Mouse (Mus musculus) adrenal gland, postnatal 10 days (tissue): ENCODE results near the gene Imp3. TPM values are rescaled to one million over a fixed set of nuclear protein-coding genes. Genes with fewer than 3 reads are reported as not detected.
"Not testable (repeated sequence)": the region's sequence is repeated elsewhere in the genome, so short reads cannot be mapped to it uniquely, and the experiment has no call there.

Experiments
- DNase-seq: peaks from one replicate; pipeline ENCODE4 v3.0.0; 2021; ENCODE audit warnings: mixed read lengths
- long read RNA-seq, 2 experiments: library from polyadenylated mRNA; stranded (forward); transcript quantifications; one replicate each; pipeline ENCODE4 v2.0.0; 2021
- total RNA-seq, 2 experiments: library from RNA; stranded (reverse); gene quantifications; 2 replicates each; pipeline ENCODE4 v1.2.3; 2021

Imp3 gene
- 10 to 100 TPM; 84.4 to 87.6 TPM for total RNA-seq
- long read RNA-seq, experiment 1, transcript Imp3-201 (1 exons, 924 nt): major isoform, 111 of 111 reads
- long read RNA-seq, experiment 1, partial matches to known transcripts: 0 of 111 reads
- long read RNA-seq, experiment 1, other reads (novel, unspliced or antisense): 0 of 111 reads
- long read RNA-seq, experiment 2, transcript Imp3-201 (1 exons, 924 nt): major isoform, 44 of 45 reads
- long read RNA-seq, experiment 2, partial matches to known transcripts: 0 of 45 reads
- long read RNA-seq, experiment 2, other reads (novel, unspliced or antisense): 1 of 45 reads

GRCm38 (mm10) chr9:56937223-56938160 is at the start of gene Imp3:
TSS of gene Imp3 (plus strand) at chr9:56937475.
- peak; percentile 90 for DNase-seq

GRCm38 (mm10) chr9:56887581-56887980 is 49.7 kb upstream of the Imp3 start:
- DNase-seq: no peak

DNA sequence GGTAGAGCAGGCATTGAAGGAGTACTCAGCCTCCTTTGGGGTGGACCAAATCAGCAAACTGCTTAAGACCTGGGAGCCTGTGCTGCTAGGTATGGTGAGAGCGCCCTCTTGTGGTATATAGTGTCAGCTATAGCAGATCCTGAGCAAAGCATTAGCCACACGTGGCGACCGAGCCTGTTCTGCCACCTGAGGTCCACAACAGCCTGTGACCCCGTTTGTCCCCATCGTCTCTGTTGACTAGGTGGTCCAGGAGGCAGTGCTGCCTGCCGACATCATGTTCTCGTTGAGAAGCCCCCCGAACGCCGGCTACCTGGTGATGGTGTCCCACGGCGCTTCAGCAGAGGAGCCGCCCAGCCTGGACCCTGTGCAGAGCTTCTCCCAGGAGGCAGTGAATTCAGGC is 47.5 kb upstream of the Imp3 start:
- DNase-seq: peak; percentile 82

GRCm38 (mm10) chr9:56890522-56891250 is 46.6 kb upstream of the Imp3 start:
- no peak for DNase-seq

DNA sequence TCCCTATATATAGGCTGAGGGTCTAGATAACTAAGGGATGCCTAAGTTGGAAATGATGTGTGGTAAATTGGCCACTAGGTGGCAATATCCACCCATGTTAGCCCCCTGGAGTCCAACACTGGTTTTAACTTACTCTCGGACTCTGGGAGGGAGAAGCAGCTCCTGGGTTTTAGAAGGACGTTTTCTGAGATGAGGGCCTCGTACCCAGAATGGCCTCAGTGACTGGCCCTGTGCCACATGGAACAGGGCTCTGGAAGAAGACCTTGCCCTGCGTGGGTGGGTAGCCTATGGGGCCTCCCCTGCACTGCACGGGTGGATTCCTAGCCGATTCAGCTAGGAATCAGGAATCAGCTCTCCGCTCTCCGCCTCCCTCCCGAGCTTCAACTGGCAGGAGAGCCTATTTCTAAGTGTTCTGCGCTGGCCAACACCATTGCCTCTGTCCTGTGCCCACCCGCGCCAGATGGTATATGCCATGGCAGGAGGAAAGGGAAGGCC is 45.7 kb upstream of the Imp3 start:
- peak; percentile 76 for DNase-seq

- DNase-seq: no peak
These were observed 45.2 kb upstream of the Imp3 start for GRCm38 (mm10) chr9:56892111-56892510.

DNA sequence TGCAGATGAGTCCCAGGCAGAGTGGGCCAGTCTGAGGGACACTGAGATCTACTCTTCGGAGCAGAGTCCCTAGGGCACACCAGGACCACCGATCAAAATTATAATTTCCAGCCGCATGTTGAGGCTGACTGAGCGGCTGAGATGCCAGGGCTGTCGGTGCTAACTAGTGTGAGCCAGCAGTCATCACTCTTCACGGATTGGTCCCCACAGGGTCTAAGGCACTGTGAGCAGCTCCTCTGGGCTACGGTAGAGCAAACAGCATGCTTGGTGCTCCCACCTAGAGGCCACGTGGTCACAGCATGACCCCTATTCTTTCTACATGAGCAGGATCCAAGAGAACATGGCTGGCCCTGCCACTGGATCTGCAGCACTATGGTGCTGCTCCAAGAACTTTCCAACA is 44.0 kb upstream of the Imp3 start:
- no peak for DNase-seq

GRCm38 (mm10) chr9:56894006-56894405 is 43.3 kb upstream of the Imp3 start:
- peak; percentile 70 for DNase-seq

- DNase-seq: no peak
These were observed 40.5 kb upstream of the Imp3 start for GRCm38 (mm10) chr9:56896779-56897178.

GRCm38 (mm10) chr9:56899409-56899808 is 37.9 kb upstream of the Imp3 start:
- no peak for DNase-seq

DNA sequence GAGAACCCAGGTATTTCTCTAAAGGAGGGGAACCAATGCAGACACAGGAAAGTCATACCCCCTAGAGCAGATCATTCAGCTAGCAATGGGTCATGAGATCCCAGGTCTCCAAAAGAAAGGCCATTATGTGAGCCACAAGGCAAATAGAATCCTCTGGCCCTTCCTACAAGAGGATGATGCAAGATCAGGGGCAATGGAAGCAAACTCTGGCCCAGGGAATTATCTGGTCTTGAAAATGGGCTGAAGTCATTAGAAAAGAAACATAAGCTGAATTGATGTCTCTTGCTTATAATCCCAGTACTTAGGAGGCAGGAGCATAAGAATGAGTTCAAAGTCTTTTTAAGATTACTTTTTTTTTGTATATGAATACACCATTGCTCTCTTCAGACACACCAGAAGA is 37.2 kb upstream of the Imp3 start:
- DNase-seq: no peak

GRCm38 (mm10) chr9:56900571-56900970 is 36.7 kb upstream of the Imp3 start:
- DNase-seq: no peak

- DNase-seq: no peak
These were observed 36.1 kb upstream of the Imp3 start for GRCm38 (mm10) chr9:56901187-56901586.

DNA sequence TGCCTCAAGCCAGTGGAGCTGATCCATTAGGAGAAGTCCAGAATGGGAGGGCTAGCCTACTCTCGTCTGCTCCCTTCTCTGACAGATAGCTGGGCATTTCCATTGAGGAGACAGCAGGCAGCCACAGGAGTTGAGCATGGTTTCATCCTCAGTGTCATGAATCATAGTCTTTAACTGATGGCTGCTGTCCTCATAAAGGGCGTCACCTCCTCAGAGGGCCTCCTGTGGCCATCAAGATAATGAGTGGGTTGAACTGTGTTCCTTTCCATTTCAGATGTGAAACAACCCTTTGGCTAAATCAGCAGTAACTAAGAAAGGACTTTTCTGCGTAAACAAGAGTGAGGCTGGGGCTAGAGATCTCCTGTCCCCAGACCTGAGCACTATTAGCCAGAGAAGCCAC is 33.6 kb upstream of the Imp3 start:
- no peak for DNase-seq

GRCm38 (mm10) chr9:56907549-56907948 is 29.7 kb upstream of the Imp3 start:
- no peak for DNase-seq

DNA sequence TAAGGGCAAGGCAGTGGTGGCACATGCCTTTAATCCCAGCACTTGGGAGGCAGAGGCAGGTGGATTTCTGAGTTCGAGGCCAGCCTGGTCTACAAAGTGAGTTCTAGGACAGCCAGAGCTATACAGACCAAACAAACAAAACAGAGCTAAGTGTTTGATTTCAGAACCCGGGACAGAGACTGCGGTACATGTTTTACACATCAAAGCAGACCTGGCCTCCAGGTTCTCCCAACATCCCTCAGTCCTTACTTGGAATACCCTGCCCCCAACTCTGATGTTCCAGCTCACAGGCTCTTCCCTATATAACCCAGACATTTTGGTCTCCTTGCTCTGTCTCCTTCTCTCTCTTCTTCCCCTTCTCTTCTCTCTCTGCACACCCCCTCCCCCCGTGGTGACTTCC is 27.3 kb upstream of the Imp3 start:
- not testable (repeated sequence) for DNase-seq

DNA sequence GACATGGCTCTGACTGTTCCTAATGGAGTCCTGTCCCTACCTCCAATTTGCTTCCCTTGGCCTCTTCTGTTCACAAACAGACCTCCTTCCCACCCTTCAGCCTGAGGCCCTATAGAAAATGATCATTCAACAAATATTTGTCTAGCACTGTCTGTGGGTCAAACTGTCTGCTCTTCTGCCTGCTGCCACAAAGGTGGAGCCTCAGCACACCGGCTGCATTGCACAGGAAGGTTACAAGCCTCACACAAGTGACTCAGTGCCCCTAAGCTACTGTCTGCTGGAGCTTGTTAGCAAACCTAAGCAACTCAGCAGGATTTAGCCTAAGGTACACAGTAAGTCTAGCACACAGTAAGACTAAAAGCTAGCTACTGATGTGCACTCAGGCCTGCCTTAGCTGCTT is 26.3 kb upstream of the Imp3 start:
- DNase-seq: no peak

DNA sequence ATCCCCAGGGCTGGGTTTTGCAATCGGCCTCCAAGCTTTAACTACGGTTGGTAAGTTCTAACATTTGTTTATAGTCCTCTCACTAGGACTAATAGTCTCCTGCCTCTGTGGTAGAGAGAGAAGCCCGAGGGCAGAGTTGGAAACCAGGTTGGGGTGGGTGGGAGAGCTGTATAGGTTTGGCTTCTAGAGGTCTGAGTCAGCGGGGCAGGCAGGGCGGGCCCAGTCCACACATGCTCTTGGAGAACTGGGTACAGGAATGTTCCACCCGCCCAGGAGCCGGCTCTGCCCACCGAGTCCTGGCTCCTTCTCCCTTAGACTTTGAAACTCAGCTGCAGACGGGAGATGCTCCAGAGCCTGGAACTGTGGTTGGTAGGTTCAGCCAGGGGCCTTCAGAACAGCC is 23.3 kb upstream of the Imp3 start:
- DNase-seq: no peak

- DNase-seq: no peak
These were observed 22.2 kb upstream of the Imp3 start for GRCm38 (mm10) chr9:56915116-56915515.

DNA sequence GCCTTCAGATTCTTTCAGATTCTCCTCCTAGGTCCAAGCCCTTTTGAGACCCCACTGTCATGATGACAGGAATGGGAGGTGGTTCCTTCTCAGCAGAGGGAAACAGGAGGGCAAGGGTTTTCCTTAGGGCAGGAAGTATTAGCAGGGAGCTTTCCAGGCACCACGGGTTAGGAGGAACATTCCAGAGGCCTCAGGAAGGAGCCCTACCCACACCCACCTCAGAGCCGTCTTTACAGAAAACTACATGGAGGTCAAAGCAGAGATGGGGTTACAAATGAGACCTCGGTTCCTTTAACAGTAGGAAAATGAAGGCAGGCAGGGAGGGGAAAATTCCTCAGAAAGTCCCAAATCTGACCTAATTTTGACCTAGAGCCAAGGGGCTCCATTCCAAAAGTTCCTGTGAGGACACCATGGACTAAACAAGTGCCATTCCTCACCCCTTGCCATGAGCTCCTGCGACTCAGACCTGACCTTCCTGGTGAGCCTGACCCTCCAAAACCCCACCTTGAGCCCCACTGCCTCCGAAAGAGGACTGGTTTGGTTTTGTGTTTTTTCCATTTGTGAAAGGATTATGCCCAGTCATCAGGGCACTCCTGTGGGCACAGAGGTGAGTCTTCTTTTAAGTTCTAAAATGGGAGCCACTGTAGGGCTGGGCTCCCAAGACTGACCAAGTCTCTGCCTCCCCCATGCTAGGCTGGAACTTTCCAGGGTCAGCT is 21.4 kb upstream of the Imp3 start:
- DNase-seq: peak; percentile 69

- no peak for DNase-seq
These were observed 20.1 kb upstream of the Imp3 start for GRCm38 (mm10) chr9:56917131-56917530.

GRCm38 (mm10) chr9:56918466-56918865 is 18.8 kb upstream of the Imp3 start:
- no peak for DNase-seq
